Mouse (Mus musculus): Measurements from ENCODE around the gene Cit. TPM values are rescaled to one million over a fixed set of nuclear protein-coding genes. Genes with fewer than 3 reads are reported as not detected.

Cit gene
- total RNA-seq, 2 experiments from 2014 or later, result 1.4 to 2.1 TPM

Other genes with a start within 250 kb of the Cit start
- gene Rab35, start 213.4 kb upstream of the Cit start, total RNA-seq (2021), result 10 to 100 TPM; 43.2 to 44.8 TPM
- 1 to 10 TPM; 8.5 to 9.0 TPM for gene Bicdl1, start 113.7 kb upstream of the Cit start, total RNA-seq (2021)
- 10 to 100 TPM; 47.0 to 49.6 TPM for gene Prkab1, start 179.2 kb downstream of the Cit start, total RNA-seq (2021)
- gene Tmem233, start 238.0 kb downstream of the Cit start, total RNA-seq (2021), result not detected

All from heart, postnatal 25 days (tissue).